Mouse (Mus musculus) erythroblast, adult 5-6 weeks (primary cell): Measurements from ENCODE around the gene Ptpre. TPM values are rescaled to one million over a fixed set of nuclear protein-coding genes. Genes with fewer than 3 reads are reported as not detected.

Source experiments
- ATAC-seq: replicated peaks from 2 replicates; pipeline ENCODE4 v1.8.0; 2016; ENCODE audit warnings: moderate number of reproducible peaks, mild to moderate bottlenecking, moderate TSS enrichment, inconsistent platforms; ENCODE audit not compliant: poor library complexity, low FRiP score, severe bottlenecking
- total RNA-seq, 2 experiments: library from RNA; stranded (forward) in 1 of 2; stranded (reverse) in 1 of 2; fragments of 150-400 nt in 1 of 2; fragments of 200-764, 138-1000 nt in 1 of 2; gene quantifications; 2 replicates each; pipeline versions ENCODE4 v1.2.3 to v1.2.4; 2015 to 2017; ENCODE audit warnings: low replicate concordance in 2 of 2

Gene Ptpre
- total RNA-seq, 2 experiments from 2014 or later = 11.9 to 19.7 TPM

GRCm38 (mm10) chr7:135528515-135528914, 8.8 kb upstream of the Ptpre start, which contains the start of gene Clrn3:
Gene Clrn3, minus strand, starts transcription at chr7:135528654.
- no peak for ATAC-seq

DNA sequence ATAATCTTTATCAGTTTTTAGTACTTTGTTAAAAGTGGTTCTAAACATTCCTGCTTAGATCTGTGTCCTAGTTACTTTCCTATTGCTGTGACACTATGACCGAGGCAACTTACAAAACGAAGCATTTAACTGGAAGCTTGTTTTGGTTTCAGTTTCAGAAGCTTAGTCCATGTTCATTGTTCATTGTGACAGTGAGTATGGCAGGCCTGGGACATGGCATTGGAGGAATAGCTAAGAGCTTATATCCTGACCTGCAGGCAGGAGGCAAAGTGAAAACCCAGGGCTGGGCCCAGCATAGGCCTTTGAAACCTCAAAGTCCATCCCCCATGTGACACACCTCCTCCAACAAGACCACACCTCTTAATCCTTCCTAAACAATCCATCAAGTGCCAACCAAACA, 8.2 kb upstream of the Ptpre start:
- no peak for ATAC-seq

- no peak for ATAC-seq
Observed at GRCm38 (mm10) chr7:135534548-135535189, 2.6 kb upstream of the Ptpre start.

- no peak for ATAC-seq
Observed at GRCm38 (mm10) chr7:135535908-135536307, 1.4 kb upstream of the Ptpre start.

DNA sequence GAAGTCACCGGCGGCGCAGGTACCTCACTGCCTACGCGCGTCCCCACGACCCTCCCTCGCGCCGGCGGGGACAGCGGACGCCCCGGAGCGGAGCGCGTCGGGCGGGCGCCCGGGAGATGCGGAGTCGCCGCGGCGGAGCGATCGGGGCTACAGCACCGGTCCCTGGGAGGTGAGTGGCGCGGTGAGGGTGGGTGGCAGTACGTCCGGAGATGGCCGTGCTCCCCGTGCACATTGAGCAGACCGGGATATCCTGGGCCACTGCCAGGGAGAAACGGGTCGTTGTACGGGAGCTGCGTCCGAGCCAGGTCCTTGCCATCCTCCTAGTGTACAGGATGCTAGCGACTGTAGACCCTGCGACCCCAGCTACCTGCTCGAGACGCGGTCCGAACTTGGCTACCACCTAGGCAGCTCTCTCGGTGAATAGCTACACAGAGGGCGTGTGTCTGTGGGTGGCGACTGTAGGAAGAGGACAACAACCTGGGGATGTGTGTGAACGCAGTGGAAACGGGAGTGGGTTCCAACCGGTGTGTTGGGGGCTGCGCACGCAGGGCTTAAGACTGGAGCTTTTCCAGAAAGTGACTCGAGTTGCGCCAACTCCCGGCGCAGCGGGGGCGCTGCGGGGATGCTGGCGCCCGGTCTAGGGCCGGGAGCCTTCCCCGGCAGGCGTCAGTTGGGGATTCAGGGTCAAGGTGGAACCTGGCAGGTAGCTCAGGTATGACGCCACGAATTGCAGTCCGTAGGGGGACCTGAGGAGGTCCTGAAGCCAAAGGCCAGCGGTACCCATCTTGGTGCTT, 864 bp downstream of the Ptpre start:
- ATAC-seq = no peak

DNA sequence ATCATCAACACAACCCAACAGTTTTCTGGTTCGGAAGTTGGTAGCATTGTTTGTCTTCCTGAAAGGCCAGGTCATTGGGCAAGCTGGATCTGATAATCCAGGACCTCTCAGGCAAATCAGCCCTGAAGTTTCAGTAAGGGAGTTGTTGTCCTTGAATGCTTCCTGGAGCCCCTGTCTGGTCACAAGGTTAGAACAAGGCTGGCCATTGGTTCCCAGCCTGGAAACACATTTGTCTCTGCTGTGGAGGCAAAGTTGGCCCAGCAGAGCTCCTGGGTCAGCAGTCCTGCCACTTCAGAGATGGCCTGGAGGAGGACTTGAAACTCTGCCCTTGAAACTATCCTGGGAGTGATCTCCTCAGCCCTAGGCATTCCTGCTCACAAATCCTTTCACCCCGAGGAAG, 2.1 kb downstream of the Ptpre start:
- ATAC-seq = no peak

DNA sequence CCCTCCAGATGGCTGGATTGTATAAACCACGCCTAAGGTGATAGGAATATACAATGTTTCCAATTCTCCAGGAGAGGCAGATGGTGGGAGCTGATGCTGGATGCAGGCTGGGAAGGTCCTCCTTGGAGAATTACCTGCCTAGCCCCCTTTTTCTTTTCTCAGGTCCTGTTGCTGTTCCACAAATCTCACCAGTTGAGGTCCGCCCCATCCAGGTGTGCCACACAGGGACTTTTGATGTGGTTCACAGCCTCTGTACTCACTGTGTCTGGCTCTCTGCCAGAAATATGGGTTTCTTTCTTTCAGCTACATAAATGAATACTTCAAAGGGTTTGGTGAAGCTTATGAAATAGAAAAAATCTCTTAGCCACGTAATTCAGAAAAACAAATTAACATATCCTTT, 5.0 kb downstream of the Ptpre start:
- ATAC-seq = no peak

DNA sequence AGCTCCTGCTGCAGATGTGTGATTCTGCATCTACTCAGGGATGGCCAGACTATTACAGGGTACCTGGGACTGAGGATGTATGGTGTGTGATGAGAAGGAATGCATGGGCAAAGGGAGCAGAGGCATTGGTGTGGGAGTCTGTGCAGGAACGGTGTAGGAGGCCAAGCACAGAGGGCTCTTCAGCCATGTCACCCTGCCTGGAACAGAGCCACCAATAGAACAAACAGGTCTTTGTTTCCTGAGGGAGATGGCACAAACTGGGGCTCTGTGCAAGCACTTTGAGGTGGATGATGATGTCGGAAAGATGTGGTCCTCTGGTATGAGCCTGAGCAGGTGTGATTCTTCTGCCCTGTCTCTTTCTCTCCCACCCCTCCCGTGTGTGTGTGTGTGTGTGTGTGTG, 5.8 kb downstream of the Ptpre start:
- no peak for ATAC-seq

DNA sequence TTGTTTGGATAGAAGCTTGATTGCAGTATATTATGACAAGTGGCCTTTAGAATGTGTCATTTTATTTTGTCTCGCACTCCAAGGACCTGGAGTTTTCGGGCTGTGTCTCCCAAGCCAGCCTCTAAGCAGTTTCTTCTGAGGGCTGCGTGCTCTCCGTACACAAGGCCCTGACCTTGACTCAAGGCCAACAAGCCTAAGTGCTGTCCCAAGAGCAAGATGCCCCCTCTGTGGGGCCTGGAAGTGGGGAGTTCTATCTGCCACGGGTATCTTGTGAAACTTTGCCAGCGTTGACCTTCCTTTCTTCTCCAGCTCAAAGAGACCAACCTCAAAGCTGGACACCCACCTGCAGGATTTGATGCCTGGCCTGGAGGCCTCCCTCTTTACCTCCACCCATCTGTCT, 7.0 kb downstream of the Ptpre start:
- ATAC-seq = no peak

- no peak for ATAC-seq
Observed at GRCm38 (mm10) chr7:135545957-135546356, 8.7 kb downstream of the Ptpre start.

DNA sequence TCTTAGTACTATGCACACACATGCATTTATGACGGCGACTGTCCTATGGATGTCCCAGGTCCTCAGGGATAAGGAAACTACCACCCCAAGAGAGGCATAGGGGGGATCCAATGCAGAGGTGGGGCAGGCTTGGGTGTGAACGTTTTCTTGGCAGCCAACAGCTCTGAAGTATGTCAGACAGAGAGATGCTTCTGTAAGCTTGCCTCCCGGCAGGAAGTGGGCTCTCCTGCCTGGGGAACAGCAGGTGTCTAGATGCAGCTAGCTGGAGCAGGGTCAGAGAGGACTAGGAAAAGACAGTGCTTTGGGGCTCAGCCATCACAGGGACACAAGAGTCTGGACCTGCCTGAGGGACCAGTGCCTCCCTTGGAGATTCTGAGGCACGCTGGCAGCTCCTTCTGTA, 9.2 kb downstream of the Ptpre start:
- no peak for ATAC-seq

- no peak for ATAC-seq
Observed at GRCm38 (mm10) chr7:135548434-135548833, 11.2 kb downstream of the Ptpre start.

DNA sequence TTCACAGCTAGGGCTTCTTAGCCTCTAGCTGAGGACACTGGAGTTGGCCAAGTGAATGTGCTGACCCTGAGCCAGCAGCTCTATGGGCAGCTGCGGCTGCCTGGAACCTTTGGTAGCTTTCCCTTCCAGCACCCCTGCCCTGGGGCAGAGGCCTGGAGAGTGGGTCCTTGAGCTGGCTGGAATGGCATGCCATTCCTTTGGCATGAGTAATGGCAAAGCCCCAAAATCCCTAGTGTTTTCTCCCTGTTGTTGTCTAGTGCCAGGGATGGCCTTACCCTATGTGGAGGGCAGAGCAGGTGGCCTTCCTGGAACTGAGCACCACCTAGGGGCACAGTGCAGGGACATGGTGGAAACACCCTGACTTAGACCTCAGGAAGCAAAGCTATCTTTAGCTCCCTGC, 14.3 kb downstream of the Ptpre start:
- ATAC-seq = no peak

DNA sequence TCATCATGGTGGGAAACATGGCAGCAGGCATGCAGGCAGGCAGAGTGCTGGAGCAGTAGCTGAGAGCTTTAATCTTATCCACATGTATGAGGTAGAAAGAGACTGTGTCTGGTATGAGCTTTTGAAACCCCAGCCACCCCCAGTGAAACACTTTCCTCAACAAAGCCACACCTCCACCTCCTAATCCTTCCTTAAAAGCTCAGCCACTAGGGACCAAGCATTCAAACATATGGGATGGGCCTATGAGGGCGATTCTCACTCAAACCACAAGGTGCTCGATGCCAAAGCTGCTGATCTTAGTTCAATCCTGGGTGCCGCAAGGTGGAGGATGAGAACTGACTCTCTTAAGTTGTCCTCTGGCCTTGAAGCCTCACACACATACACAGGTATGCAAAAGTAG, 16.3 kb downstream of the Ptpre start:
- no peak for ATAC-seq

DNA sequence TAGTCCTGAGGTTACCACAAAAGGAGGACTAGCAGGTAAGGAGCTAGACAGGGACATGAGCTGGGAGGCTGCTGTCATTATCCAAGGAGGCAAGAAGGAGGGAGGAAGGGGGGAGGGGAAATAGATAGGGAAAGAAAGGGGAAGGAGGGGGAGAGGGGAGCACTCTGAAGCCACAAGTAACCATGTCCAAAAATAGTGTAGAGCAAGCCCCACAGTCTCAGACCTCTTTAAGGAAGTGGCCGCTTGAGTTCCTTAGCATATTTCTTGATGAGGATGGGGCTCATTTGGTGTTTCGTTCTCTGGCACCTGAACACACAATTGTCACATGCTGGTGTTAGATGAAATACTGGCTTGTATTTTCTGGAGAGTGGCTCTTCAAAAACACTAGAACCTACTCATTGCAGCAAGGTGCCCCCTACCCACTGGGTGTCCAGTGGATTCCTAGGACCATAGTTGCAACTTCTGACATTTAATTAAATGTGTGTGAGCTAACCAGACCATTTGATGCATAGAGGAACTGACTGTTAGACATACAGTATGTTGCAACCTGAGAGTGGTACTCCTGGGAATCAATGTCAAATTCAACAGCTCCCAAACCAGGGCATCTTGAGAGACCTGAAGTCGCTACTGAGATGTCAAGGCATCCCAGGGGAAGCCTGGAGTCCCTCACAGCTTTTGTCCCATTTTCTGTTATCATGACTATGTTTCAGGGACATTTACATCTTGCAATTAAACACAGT, 19.6 kb downstream of the Ptpre start:
- ATAC-seq = no peak

- no peak for ATAC-seq
Observed at GRCm38 (mm10) chr7:135560280-135560679, 23.0 kb downstream of the Ptpre start.

- no peak for ATAC-seq
Observed at GRCm38 (mm10) chr7:135564022-135564421, 26.7 kb downstream of the Ptpre start.

- ATAC-seq = no peak
Observed at GRCm38 (mm10) chr7:135566013-135566412, 28.7 kb downstream of the Ptpre start.

DNA sequence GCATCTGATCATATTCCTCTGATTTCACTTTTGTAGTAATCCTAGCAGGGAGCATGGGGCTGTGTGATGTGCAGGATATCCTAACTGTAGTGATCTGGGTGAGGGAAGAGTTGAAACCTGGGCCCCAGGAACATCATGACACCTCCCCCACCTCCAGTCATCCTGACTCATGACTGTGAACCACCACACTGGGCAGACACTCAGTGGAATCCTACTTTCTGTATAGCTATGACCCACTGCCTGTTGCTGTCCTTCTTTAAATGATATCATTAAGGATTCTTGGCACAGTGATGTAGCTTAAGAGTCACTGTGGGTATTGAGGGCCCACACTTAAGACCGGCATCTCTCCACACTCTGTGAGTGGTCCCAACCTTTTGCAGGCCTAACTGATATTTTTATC, 30.3 kb downstream of the Ptpre start:
- no peak for ATAC-seq

- no peak for ATAC-seq
Observed at GRCm38 (mm10) chr7:135568550-135568949, 31.3 kb downstream of the Ptpre start.

- no peak for ATAC-seq
Observed at GRCm38 (mm10) chr7:135571392-135571791, 34.1 kb downstream of the Ptpre start.
